Mouse (Mus musculus) CH12.LX (cell line): Measurements from ENCODE around the gene Grap2.

Experiments
- CTCF ChIP-seq, 2 experiments: IDR thresholded peaks in 1 of 2; conservative IDR thresholded peaks in 1 of 2; 2 replicates each; pipeline ENCODE4 v1.5.1; 2011 to 2012; ENCODE audit warnings: low read depth in 2 of 2, low read length in 2 of 2, improper control_type of control experiment in 1 of 2, inconsistent platforms in 1 of 2, mild to moderate bottlenecking in 1 of 2, moderate library complexity in 1 of 2
- MAFK ChIP-seq: IDR thresholded peaks from 2 replicates; pipeline ENCODE4 v1.6.1; 2011; ENCODE audit warnings: low read length, improper control_type of control experiment; ENCODE audit not compliant: insufficient replicate concordance
- NELFE ChIP-seq: IDR thresholded peaks from 2 replicates; pipeline ENCODE4 v1.6.1; 2011; ENCODE audit warnings: low read depth, low read length, improper control_type of control experiment

DNA sequence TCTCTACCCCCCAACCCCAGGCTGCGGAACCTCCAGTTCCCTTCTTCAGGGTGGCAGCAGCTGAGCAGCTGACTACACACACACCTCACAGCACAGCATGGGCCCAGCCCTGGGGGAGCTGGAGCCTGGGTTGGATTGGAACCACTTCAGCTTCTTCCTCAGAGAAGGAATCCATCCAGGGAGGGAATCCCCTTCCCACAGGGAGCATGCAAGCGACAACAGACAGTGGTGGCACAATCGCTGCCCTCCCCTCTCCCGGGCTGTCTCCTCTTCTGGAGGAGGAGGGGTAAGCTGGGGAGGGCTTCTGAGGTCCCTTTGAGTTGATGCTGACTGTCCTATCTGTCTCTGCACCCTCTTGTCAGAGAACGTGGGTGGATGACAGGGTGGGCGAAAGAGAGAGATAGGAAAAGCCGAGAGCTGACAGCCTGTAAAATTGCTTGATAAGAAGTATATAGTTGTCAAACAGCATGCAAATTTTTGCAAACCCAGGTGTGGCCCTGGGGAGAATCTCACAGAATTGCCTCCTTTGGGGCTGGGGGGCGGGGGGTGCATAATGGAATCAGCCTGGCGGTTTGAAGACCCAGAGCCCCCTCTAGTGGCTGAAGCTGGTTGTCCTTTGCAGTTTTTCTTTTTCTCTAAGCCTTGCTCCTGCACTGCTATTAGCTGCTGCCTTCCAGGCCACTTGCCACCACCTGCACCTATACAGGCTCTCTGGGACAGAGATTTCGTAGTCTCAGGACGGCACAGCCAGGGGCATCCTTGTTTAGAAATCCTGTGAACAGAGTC is 121.9 kb downstream of the Grap2 start:
- TF ChIP-seq CTCF (conservative IDR thresholded peaks at IDR 0.05 in 1 of 2, IDR thresholded peaks at IDR 0.05 in 1 of 2; ENCODE audit: low read depth in 2 of 2, low read length in 2 of 2) (peak; percentile 61 to 95), NELFE (no peak; the same call in 1 of the 2 replicates), MAFK (no peak)
